9 mouse cellular contexts compared by ENCODE assay signal in genomic region chr4:43046607-43047006, GRCm38 (mm10). TPM values are rescaled to one million over a fixed set of nuclear protein-coding genes. Genes with fewer than 3 reads are reported as not detected.
DNase-seq lines count a peak whose midpoint lies in the region; ATAC-seq and TF ChIP-seq lines count a peak whose summit lies in the region.
"Had no signal": no experiment of that assay in that cellular context is flagged by ENCODE, and none has a peak within 500 bp of the region (broad histone marks: within the 10 kb centered on the region; RNA-seq: fewer than 3 reads in every experiment).

No protein-coding gene starts in this region.

- H3K4me3 ChIP-seq in heart, postnatal 0 days (ENCODE audit: low read depth, low read length) = no peak overlapping the region
- no peak overlapping the region for H3K4me3 ChIP-seq in ES-E14 (ENCODE audit: insufficient read depth in 1 of 2, low read depth in 1 of 2, low read length in 2 of 2, poor library complexity in 1 of 2, severe bottlenecking in 1 of 2)
- H3K4me3 ChIP-seq in forebrain, embryonic 13.5 days = 0 out of 2 replicates have a peak overlapping the region, but pooled peaks have one; percentile 7
- H3K4me3 ChIP-seq in liver, embryonic 15.5 days (replicated peaks) = no peak overlapping the region

- H3K27ac ChIP-seq in heart, postnatal 0 days (ENCODE audit: low read depth) = no peak overlapping the region; the same call in 1 of the 2 replicates
- no peak overlapping the region for H3K27ac ChIP-seq in ES-E14 (ENCODE audit: insufficient read depth, low read depth, low read length, poor library complexity, severe bottlenecking)
- peak overlapping the region; percentile 10; the same call in 1 of the 2 replicates for H3K27ac ChIP-seq in forebrain, embryonic 13.5 days
- no peak overlapping the region for H3K27ac ChIP-seq in liver, embryonic 15.5 days (replicated peaks)

- in situ Hi-C loops in ES-E14 (cut with MboI; ENCODE audit: low sequenced_read_pairs in 2 of 2, unreplicated experiment in 2 of 2) = no loop called here

- no peak for TF ChIP-seq EP300 in heart, postnatal 0 days (IDR thresholded peaks at IDR 0.05; ENCODE audit: low read depth)

- TF ChIP-seq CTCF in heart, postnatal 0 days (IDR thresholded peaks at IDR 0.05; ENCODE audit: low read depth) = no peak

- no peaks in the 10 kb centered on the region for H3K36me3 ChIP-seq in heart, postnatal 0 days (replicated peaks; ENCODE audit: control insufficient read depth, insufficient read depth, low read length)
- no peaks in the 10 kb centered on the region for H3K36me3 ChIP-seq in ES-E14 (ENCODE audit: control insufficient read depth, insufficient read depth, low read length, poor library complexity, severe bottlenecking)
- H3K36me3 ChIP-seq in forebrain, embryonic 13.5 days (ENCODE audit: poor library complexity, severe bottlenecking) = no peaks in the 10 kb centered on the region
- no peaks in the 10 kb centered on the region for H3K36me3 ChIP-seq in liver, embryonic 15.5 days (replicated peaks)
- H3K36me3 ChIP-seq: G1E had no signal

- WGBS in heart, postnatal 0 days = 54% methylated on average over 5 of the region's 5 CpGs
- 63% methylated on average over 5 of the region's 5 CpGs for WGBS in forebrain, embryonic 13.5 days
- WGBS in liver, embryonic 15.5 days (ENCODE audit: insufficient replicate concordance) = 52% methylated on average over 5 of the region's 5 CpGs

- no peak overlapping the region for H3K9ac ChIP-seq in heart, postnatal 0 days (replicated peaks; ENCODE audit: low read depth, low read length)
- H3K9ac ChIP-seq in ES-E14 (ENCODE audit: insufficient read depth, low read depth, low read length, poor library complexity, severe bottlenecking) = no peak overlapping the region
- 0 out of 2 replicates have a peak overlapping the region, but pooled peaks have one; percentile 34 for H3K9ac ChIP-seq in forebrain, embryonic 13.5 days
- H3K9ac ChIP-seq in liver, embryonic 15.5 days = no peak overlapping the region

- no peak for ATAC-seq in heart, postnatal 0 days (ENCODE audit: insufficient read depth, low read depth)
- ATAC-seq in forebrain, embryonic 13.5 days = no peak
- ATAC-seq in liver, embryonic 15.5 days (ENCODE audit: insufficient read depth) = no peak

- no peaks in the 10 kb centered on the region for H3K27me3 ChIP-seq in heart, postnatal 0 days (ENCODE audit: control insufficient read depth, insufficient read depth, low read length)
- H3K27me3 ChIP-seq in forebrain, embryonic 13.5 days = no peaks in the 10 kb centered on the region
- H3K27me3 ChIP-seq in liver, embryonic 15.5 days = peaks cover 21% of the 10 kb centered on the region

- H3K4me2 ChIP-seq in heart, postnatal 0 days (ENCODE audit: low read depth, low read length) = peak overlapping the region; percentile 94
- peak overlapping the region; percentile 71 for H3K4me2 ChIP-seq in forebrain, embryonic 13.5 days
- H3K4me2 ChIP-seq in liver, embryonic 15.5 days = peak overlapping the region; percentile 87

- no peaks in the 10 kb centered on the region for H3K9me3 ChIP-seq in heart, postnatal 0 days (replicated peaks; ENCODE audit: control insufficient read depth, low read length)
- no peaks in the 10 kb centered on the region for H3K9me3 ChIP-seq in ES-E14 (ENCODE audit: control insufficient read depth, insufficient read depth, low read depth, low read length)
- no peaks in the 10 kb centered on the region for H3K9me3 ChIP-seq in forebrain, embryonic 13.5 days (replicated peaks)
- H3K9me3 ChIP-seq in liver, embryonic 15.5 days (replicated peaks) = no peaks in the 10 kb centered on the region
- H3K9me3 ChIP-seq: G1E had no signal

- H3K4me1 ChIP-seq in heart, postnatal 0 days (ENCODE audit: control insufficient read depth, insufficient read depth) = peaks cover 14% of the 10 kb centered on the region; the same call in 1 of the 2 replicates
- peaks cover 9 to 13% of the 10 kb centered on the region in 2 experiments for H3K4me1 ChIP-seq in ES-E14 (ENCODE audit: control insufficient read depth in 2 of 2, insufficient read depth in 2 of 2, low read length in 2 of 2, poor library complexity in 1 of 2)
- peaks cover 31% of the 10 kb centered on the region for H3K4me1 ChIP-seq in forebrain, embryonic 13.5 days
- H3K4me1 ChIP-seq in liver, embryonic 15.5 days (replicated peaks) = peaks cover 39% of the 10 kb centered on the region

- DNase-seq in heart, postnatal 0 days (ENCODE audit: low spot score) = no peak
- DNase-seq in heart, postnatal 4 days = no peak
- no peak for DNase-seq in ES-E14 (ENCODE audit: low read depth, low spot score)
- no peak for DNase-seq in embryo, embryonic 10 days (ENCODE audit: low spot score)
- DNase-seq in ovary, postnatal 10 days (ENCODE audit: low spot score) = no peak
- no peak for DNase-seq in kidney, postnatal 10 days

TF ChIP-seq in ES-E14, 5 proteins besides CTCF, POLR2A, EP300 and RAD21:
- TF ChIP-seq MAFK (IDR thresholded peaks at IDR 0.05; ENCODE audit: insufficient read depth, low read depth, low read length) (no peak), CHD2 (IDR thresholded peaks at IDR 0.05; ENCODE audit: low read depth, low read length) (no peak), ZC3H11A (IDR thresholded peaks at IDR 0.05; ENCODE audit: borderline replicate concordance, low read depth, low read length) (0 out of 2 replicates have a peak, but pooled peaks have one; percentile 0), ZNF384 (IDR thresholded peaks at IDR 0.05; ENCODE audit: low read depth, low read length) (no peak), HCFC1 (IDR thresholded peaks at IDR 0.05; ENCODE audit: borderline replicate concordance, insufficient read depth, low read length) (no peak)

RNA-seq across cellular contexts. Expression of gene Fam214b, which starts 0.6 kb away (rescaled TPM):
- 15.9 and 27.1 TPM in 2 replicates for total RNA-seq in heart, postnatal 0 days (2014; rRNA removed; ENCODE audit: low replicate concordance)
- polyA plus RNA-seq in heart, postnatal 0 days (2015; fragmentation: Nextera tagmentation; extraction: Ambion mirVana) = 12.8 and 13.4 TPM in 2 replicates
- total RNA-seq in heart, postnatal 4 days (2021) = 10 to 100 TPM; 20.4 to 20.7 TPM
- total RNA-seq in ES-E14 (2012; rRNA removed) = 8.2 and 11.9 TPM in 2 replicates
- 33.8 and 42.3 TPM in 2 replicates for polyA plus RNA-seq in forebrain, embryonic 13.5 days (2015; fragmentation: Nextera tagmentation; extraction: Ambion mirVana)
- polyA plus RNA-seq in liver, embryonic 15.5 days (2015; fragmentation: Nextera tagmentation; extraction: Ambion mirVana) = 41.2 and 51.3 TPM in 2 replicates

RNA-seq across cellular contexts. Expression of gene Unc13b, which starts 12.1 kb away (rescaled TPM):
- total RNA-seq in heart, postnatal 0 days (2014; rRNA removed; ENCODE audit: low replicate concordance) = 45.7 and 51.8 TPM in 2 replicates
- polyA plus RNA-seq in heart, postnatal 0 days (2015; fragmentation: Nextera tagmentation; extraction: Ambion mirVana) = 5.1 and 5.4 TPM in 2 replicates
- 10 to 100 TPM; 39.9 to 42.1 TPM for total RNA-seq in heart, postnatal 4 days (2021)
- total RNA-seq in ES-E14 (2012; rRNA removed) = 13.3 and 19.6 TPM in 2 replicates
- 15.1 and 15.2 TPM in 2 replicates for polyA plus RNA-seq in forebrain, embryonic 13.5 days (2015; fragmentation: Nextera tagmentation; extraction: Ambion mirVana)
- 0.40 and 0.45 TPM in 2 replicates for polyA plus RNA-seq in liver, embryonic 15.5 days (2015; fragmentation: Nextera tagmentation; extraction: Ambion mirVana)

RNA-seq across cellular contexts. Expression of gene Stoml2, which starts 15.1 kb away (rescaled TPM):
- 77.9 and 130 TPM in 2 replicates for total RNA-seq in heart, postnatal 0 days (2014; rRNA removed; ENCODE audit: low replicate concordance)
- 171 and 174 TPM in 2 replicates for polyA plus RNA-seq in heart, postnatal 0 days (2015; fragmentation: Nextera tagmentation; extraction: Ambion mirVana)
- total RNA-seq in heart, postnatal 4 days (2021) = 100 to 1,000 TPM; 101 to 107 TPM
- total RNA-seq in ES-E14 (2012; rRNA removed) = 245 and 279 TPM in 2 replicates
- polyA plus RNA-seq in forebrain, embryonic 13.5 days (2015; fragmentation: Nextera tagmentation; extraction: Ambion mirVana) = 305 and 335 TPM in 2 replicates
- 187 and 204 TPM in 2 replicates for polyA plus RNA-seq in liver, embryonic 15.5 days (2015; fragmentation: Nextera tagmentation; extraction: Ambion mirVana)

RNA-seq across cellular contexts. Expression of gene Pigo, which starts 21.0 kb away (rescaled TPM):
- 11.3 and 25.2 TPM in 2 replicates for total RNA-seq in heart, postnatal 0 days (2014; rRNA removed; ENCODE audit: low replicate concordance)
- 11.4 and 12.5 TPM in 2 replicates for polyA plus RNA-seq in heart, postnatal 0 days (2015; fragmentation: Nextera tagmentation; extraction: Ambion mirVana)
- 10 to 100 TPM; 24.7 to 24.9 TPM for total RNA-seq in heart, postnatal 4 days (2021)
- 40.9 and 59.1 TPM in 2 replicates for total RNA-seq in ES-E14 (2012; rRNA removed)
- polyA plus RNA-seq in forebrain, embryonic 13.5 days (2015; fragmentation: Nextera tagmentation; extraction: Ambion mirVana) = 21.4 and 25.3 TPM in 2 replicates
- polyA plus RNA-seq in liver, embryonic 15.5 days (2015; fragmentation: Nextera tagmentation; extraction: Ambion mirVana) = 14.8 and 15.1 TPM in 2 replicates

RNA-seq across cellular contexts. Expression of gene Fancg, which starts 36.3 kb away (rescaled TPM):
- 4.5 and 4.9 TPM in 2 replicates for total RNA-seq in heart, postnatal 0 days (2014; rRNA removed; ENCODE audit: low replicate concordance)
- polyA plus RNA-seq in heart, postnatal 0 days (2015; fragmentation: Nextera tagmentation; extraction: Ambion mirVana) = 4.6 and 4.9 TPM in 2 replicates
- total RNA-seq in heart, postnatal 4 days (2021) = 1 to 10 TPM; 7.4 to 8.2 TPM
- total RNA-seq in ES-E14 (2012; rRNA removed) = 13.0 and 16.9 TPM in 2 replicates
- 22.9 and 23.5 TPM in 2 replicates for polyA plus RNA-seq in forebrain, embryonic 13.5 days (2015; fragmentation: Nextera tagmentation; extraction: Ambion mirVana)
- polyA plus RNA-seq in liver, embryonic 15.5 days (2015; fragmentation: Nextera tagmentation; extraction: Ambion mirVana) = 10.4 TPM in 2 replicates
